Mouse (Mus musculus) gastrocnemius, postnatal 10 days (tissue): ENCODE results near the gene Exoc3l4. TPM values are rescaled to one million over a fixed set of nuclear protein-coding genes. Genes with fewer than 3 reads are reported as not detected.

Experiments
- DNase-seq: peaks from one replicate; pipeline ENCODE4 v3.0.0; 2021; ENCODE audit warnings: mixed read lengths
- total RNA-seq, 2 experiments: library from RNA; stranded (reverse); gene quantifications; 2 replicates each; pipeline ENCODE4 v1.2.3; 2021

Exoc3l4 gene
- total RNA-seq, 2 experiments from 2014 or later: 20.3 to 26.0 TPM

- no peak for DNase-seq
Measured at GRCm38 (mm10) chr12:111451561-111451960, 34.7 kb downstream of the Exoc3l4 start.

- no peak for DNase-seq
Measured at GRCm38 (mm10) chr12:111454021-111454420, 37.2 kb downstream of the Exoc3l4 start.

DNA sequence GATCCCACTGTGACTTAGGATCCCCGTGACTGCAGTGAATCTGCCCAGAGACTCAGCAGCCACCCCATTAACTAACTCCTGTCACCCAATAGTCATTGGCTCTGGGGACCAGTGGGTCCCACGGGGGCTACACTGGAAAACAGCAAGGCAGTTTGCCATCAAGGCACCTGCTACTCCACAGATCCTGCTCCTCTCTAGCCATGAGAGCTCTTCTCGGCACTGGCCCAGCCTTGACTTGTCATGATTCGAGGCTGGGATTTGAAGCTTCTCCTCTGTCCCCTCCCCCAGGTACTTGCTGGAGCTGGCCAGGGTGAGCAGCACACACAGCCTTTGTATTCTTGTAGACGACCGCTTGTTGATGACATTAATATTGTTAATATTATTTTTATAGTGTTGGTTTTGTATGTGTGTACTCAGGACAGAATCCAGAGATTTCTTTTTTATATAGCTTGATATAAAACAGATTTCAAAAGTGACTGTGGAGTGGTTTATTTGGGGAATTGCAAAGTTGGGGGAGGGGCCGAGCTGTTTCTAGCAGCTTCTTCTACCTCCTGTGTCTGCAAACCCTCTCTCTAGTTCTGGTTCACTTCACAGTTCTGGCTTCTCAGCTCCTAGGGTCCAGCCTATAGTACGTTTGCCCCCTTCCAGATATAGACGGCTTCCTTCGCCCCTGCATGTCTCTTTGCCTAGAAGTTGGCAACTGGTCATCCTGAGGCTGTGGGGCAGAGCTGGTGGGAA is 37.9 kb downstream of the Exoc3l4 start:
- DNase-seq: no peak

DNA sequence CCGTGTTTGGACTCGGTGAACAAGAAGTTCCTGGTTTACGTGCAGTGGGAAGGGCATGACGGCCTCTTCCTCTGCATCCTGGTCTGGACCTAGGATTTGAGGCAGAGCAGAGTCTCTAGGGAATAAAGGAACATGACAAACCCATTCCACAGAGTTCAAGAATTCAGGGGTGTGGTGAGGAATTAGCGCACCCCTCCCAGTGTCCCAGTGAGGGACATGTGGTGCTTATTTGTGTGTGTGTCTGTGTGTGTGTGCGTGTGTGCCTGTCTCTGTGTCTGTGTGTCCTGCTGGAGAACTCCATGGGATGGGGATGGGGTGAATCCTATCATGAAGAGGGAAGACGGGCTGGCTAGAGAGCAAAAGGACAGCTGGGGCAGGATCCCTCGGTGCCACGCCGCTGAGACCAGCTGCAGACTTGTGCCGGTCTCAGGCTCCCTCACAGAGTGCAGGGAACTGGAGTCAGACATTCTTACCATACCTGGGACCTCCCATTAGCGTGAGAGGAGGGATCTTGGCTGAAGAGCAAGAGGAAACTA is 38.6 kb downstream of the Exoc3l4 start:
- no peak for DNase-seq

DNA sequence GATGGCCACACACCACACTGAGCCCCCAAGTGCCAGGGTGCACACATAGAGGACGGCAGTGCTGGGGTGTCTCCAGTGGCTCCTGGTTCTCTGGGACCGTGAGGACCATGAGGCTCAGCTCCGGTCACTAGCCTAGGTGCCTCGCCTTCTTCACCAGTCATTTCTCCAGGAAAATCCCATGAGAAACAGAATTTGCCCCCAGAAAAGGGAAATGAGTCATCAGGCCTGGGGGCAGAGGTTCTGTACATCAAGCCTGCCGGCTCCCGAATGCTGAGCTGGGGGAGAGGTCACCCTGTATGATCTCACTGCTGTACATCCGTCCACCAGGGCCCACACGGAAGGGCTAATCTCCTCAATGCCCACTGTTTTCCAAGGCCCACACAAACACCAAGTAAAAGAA is 39.0 kb downstream of the Exoc3l4 start:
- no peak for DNase-seq

GRCm38 (mm10) chr12:111457742-111458141 is 40.9 kb downstream of the Exoc3l4 start:
- DNase-seq: no peak

- DNase-seq: no peak
Measured at GRCm38 (mm10) chr12:111463570-111463969, 46.8 kb downstream of the Exoc3l4 start.

GRCm38 (mm10) chr12:111466369-111466768 is 49.6 kb downstream of the Exoc3l4 start:
- no peak for DNase-seq

GRCm38 (mm10) chr12:111468206-111468605 is 51.4 kb downstream of the Exoc3l4 start:
- no peak for DNase-seq

DNA sequence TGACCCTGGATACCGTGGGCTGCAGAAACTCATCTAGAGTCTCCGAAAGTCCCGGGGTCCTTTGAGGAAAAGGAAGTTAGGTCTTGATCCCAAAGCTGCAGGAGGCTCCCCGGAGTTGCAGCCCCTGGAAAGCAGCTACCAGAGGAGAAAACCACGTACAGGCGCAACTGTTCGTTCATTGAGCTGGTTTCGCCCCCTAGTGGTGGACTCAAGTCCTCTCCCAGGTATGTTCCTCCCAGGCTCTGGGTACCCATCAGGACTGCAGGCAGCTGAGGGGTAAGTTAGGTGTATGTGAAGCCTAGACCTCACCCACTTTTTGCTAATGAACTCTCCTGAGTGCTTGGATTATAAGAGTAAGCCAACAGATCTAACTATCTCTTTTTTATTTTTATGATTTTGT is 52.7 kb downstream of the Exoc3l4 start:
- peak; percentile 77 for DNase-seq

DNA sequence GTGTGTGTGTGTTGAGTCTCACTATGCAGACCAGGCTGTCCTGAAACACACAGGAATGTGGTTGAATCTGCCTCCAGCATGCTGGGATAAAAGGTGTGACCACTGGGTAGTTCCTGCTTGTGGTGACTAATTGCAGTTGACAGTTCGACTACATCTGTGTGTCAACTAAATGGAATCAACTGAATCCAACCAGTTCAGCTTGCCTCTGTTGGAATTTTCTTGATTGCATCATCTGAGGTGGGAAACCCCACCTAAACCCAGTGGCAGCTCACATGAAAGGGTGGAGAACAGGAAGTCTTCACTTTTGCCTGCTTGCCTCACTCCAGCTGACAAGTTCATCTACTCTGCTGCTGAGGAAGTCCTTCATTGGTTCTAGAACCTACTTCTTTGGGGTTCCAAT is 54.3 kb downstream of the Exoc3l4 start:
- no peak for DNase-seq

- no peak for DNase-seq
Measured at GRCm38 (mm10) chr12:111471721-111472120, 54.9 kb downstream of the Exoc3l4 start.

DNA sequence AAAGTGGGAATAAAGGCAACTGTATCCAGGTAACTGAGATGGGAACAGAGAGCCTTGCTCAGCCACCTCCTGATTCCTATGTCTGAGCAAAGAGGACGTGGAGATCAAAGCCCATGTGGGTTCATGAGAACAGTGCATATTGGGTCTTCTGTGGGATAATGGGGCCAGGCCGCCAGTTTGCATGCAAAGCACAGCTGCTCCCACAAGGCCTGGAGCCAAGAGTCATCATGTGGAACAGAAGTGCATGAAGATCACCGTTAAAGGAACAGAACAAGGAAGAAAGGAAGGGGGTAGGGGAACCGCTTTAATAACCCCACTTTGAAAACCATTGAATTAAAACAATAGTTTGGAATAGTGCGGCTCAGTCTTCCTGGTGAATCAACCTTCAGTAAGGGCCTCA is 56.1 kb downstream of the Exoc3l4 start:
- DNase-seq: no peak

GRCm38 (mm10) chr12:111474384-111474783 is 57.6 kb downstream of the Exoc3l4 start:
- DNase-seq: no peak

DNA sequence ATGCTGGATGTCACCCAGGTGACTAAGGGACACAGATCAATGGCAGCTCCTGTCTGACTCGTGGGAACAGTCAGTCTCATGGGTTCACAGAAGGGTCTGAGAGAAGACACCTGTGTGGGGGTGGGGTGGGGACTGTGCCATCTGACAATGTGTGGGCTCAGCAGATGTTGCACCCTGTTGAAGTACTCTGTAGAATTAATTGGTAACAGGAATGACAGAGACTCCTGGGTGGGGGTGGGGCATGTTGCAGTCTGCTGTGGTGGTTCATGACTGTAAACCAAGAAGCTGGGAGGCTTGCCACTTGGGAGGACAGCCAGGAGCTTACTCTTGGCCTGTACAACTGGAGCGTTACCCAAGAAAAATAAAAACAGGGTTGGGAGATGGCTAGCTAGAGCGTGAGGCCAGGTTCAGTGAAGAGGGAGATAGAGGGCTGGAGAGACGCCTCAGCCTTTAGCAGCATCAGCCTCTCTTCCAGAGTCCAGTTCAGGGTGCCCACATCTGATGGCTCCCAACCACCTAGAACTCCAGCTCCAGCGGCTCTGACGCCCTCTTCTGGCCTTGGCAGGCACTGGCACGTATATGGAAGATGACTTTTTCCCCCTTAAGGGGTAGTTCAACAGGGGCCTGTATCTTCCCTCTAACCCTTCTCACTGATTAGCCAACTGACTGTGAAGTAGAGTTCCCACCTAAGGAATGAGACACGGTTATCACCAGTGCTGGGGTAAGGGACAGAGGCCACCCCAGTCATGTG is 58.3 kb downstream of the Exoc3l4 start:
- DNase-seq: peak; percentile 90

GRCm38 (mm10) chr12:111478924-111479323 is 62.1 kb downstream of the Exoc3l4 start:
- DNase-seq: no peak

- peak; percentile 60 for DNase-seq
Measured at GRCm38 (mm10) chr12:111479917-111480316, 63.1 kb downstream of the Exoc3l4 start.

Other genes starting within 250 kb of the Exoc3l4 start
- gene 4930595D18Rik, start 232.5 kb upstream of the Exoc3l4 start, total RNA-seq: under 1 TPM; 0.31 to 0.45 TPM
- under 1 TPM in 1 of 2 experiments, not detected in 1; 0.34 TPM for gene Amn, start 145.9 kb upstream of the Exoc3l4 start, total RNA-seq
- 10 to 100 TPM; 48.3 to 55.8 TPM for gene Cdc42bpb, start 39.3 kb upstream of the Exoc3l4 start, total RNA-seq
- gene Lbhd2, start 10.2 kb upstream of the Exoc3l4 start, total RNA-seq: under 1 TPM in 1 of 2 experiments, not detected in 1; 0.70 TPM
- 10 to 100 TPM; 37.0 to 47.7 TPM for gene Tnfaip2, start 25.5 kb downstream of the Exoc3l4 start, total RNA-seq
- 1 to 10 TPM; 4.7 to 6.5 TPM for gene Gm266, start 68.8 kb downstream of the Exoc3l4 start, total RNA-seq
- gene Eif5, start 121.0 kb downstream of the Exoc3l4 start, total RNA-seq: 100 to 1,000 TPM; 140 to 154 TPM
- 10 to 100 TPM; 50.2 to 62.4 TPM for gene Mark3, start 157.5 kb downstream of the Exoc3l4 start, total RNA-seq